Mouse (Mus musculus): Measurements from ENCODE around the gene Morn1.

DNA sequence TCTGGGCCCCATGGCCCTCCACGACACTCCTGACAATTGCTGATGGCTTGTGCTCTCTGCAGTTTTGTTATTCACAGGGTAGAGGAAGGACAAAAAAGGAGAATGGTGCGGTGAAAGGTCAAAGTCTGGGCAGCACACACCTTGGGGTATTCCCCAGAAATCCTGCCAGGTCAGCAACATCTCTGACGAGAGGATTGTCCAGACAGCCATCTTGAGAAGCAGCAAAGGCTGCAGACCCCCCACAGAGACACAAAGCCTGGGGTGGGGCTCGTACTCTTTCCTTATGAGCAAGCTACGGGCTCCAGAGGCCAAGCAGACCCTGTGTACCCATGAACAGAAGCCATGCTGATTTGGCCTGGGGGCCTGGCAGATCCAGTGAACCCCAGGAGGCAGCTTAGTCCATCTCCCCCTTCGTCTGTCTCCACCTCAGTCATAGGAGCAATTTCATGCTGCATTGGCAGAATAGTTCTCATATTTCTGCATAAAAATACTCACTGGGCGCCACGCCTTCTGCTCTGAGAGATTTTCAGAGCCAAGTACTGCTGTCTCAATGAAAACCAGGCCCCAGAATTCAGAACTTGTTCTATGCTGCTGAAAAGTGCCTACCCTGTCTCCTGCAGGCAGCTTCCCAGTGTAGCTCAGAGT, 27.5 kb downstream of the Morn1 start:
- no peak for TF ChIP-seq CTCF (conservative IDR thresholded peaks at IDR 0.05 in 1 of 2, IDR thresholded peaks at IDR 0.05 in 1 of 2; ENCODE audit: low read depth in 2 of 2, low read length in 2 of 2)
- no peak for TF ChIP-seq POLR2A (IDR thresholded peaks at IDR 0.05; ENCODE audit: low read depth, low read length)
- TF ChIP-seq MYC (IDR thresholded peaks at IDR 0.05; ENCODE audit: low read depth, low read length): no peak
- TF ChIP-seq BHLHE40 (IDR thresholded peaks at IDR 0.05; ENCODE audit: low read depth, low read length): no peak
- TF ChIP-seq USF1 (IDR thresholded peaks at IDR 0.05; ENCODE audit: low read depth, low read length): no peak

Measured in CH12.LX (cell line).